Mouse (Mus musculus): ENCODE measurements around the gene Enho.
"Not testable (repeated sequence)": the region's sequence is repeated elsewhere in the genome, so short reads cannot be mapped to it uniquely, and the experiment has no call there.

DNA sequence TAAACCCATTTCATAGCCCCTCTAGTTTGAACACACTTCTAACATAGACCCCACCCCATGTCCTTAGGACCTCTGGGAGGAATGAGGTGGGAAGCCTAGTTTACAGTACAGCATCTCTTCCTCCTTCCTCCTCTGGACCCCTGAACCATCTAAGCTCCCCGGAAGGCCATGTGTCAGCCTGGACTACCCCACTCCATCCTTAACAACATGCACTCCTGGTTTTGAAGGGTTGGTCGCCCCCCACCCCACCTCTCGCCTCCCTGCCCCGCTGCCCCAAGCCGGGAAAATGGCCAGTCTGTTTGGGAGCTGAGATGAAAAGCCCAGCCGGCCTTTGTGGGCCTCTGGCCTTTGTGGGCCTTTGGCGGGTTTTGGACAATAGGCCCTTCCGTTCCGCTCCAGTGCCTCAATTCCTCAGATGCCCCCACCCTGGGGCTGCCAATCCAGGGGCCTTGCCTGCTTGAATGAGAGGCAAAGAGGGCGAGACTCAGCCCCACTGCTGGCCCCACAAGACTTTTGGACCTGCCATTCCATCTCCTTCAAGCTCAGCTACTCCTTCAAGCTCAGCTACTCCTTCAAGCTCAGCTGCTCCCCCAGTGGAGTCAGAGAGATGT is 45.9 kb upstream of the Enho start:
- TF ChIP-seq POLR2A (IDR thresholded peaks at IDR 0.05; ENCODE audit: low read depth, low read length); EP300 (IDR thresholded peaks at IDR 0.05; ENCODE audit: low read length); CTCF (conservative IDR thresholded peaks at IDR 0.05 in 1 of 2, IDR thresholded peaks at IDR 0.05 in 1 of 2; ENCODE audit: low read depth in 2 of 2, low read length in 2 of 2); TCF12 (IDR thresholded peaks at IDR 0.05; ENCODE audit: low read depth, low read length); ETS1 (conservative IDR thresholded peaks at IDR 0.05; ENCODE audit: low read depth, low read length); CHD1 (IDR thresholded peaks at IDR 0.05; ENCODE audit: low read depth, low read length): not testable (repeated sequence)
